Mouse (Mus musculus): ENCODE data around the gene Ncoa3.

Ncoa3 gene

DNA sequence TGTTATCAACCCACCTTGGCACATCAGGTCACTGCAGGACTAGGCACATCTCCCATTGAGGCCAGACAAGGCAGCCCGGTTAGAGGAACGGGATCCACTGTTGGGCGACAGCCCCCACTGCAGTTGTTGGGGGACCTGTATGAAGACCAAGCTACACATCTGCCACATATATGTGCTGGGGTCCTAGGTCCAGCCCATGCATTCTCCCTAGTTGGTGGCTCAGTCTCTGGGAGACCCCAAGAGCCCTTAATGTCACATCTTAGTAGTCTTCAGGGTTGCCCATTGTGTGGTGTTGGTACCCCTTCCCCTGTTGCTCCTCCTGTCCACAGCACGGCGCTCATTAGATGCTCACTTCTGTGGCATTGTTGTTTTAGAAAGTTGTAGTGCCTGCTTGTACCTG is 40.2 kb downstream of the Ncoa3 start:
- ATAC-seq (ENCODE audit: low TSS enrichment) = no peak

DNA sequence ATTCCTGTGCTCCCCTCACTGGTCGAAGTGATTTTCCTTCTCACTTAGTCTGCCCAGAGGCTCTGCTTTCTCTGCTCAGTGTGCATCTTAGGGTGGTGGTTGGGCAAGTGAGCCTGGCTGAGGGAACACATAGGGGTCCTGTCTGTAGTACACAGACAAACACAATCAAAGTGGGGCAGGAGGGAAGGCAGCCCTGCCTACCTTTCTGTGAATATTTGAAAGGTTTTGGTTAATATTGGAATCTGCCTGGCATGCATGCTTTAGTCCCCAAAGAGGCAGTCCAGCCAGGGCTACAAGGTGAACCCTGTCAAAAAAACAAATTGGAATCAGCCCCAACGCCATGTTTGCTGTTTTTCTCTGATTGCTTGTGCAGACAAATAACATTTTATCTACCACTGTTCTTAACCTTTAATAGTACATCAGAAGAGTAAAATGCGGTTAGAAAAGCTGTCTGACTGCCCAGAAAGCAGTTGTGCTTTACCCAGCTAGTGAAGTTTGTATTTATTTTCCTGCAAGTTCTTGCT is 42.6 kb downstream of the Ncoa3 start:
- ATAC-seq (ENCODE audit: low TSS enrichment) = no peak

DNA sequence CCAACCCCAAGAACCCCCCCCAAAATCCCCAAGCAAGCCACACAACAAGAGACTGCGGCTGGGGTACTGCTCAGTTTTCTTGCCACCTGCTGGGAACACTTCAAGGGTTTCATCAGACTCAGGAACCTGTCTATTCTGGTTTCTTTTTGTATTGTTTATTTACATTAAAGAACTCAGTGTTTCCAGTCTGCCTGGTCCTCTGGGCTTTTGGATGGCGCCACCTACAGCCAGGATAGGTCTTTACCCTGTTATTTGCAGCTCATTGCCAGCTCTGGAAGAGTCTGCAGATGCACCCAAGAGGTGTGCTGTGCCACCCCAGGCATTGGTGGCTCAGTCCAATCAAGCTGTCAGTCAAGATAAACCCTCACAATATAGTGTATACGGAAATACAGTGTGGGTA is 43.3 kb downstream of the Ncoa3 start:
- ATAC-seq (ENCODE audit: low TSS enrichment) = no peak

DNA sequence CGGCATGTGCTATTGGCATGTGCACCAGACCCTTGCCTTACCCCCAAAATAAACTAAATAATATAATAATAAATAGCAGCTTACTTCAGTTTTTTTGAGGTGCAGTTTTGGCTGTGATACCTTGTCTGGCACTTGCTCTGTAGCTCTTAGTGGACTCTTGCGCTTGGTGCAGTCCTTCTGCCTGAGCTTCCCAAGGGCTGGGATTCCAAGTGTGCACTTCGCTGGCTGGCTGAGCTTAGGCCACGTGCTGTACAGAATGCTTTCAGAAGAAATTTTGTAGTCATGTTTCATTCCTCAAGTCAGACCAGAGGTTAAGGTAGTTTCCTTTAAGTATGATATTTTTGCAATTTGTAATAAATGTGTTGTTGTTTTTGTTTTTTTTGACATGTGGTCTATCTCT is 47.2 kb downstream of the Ncoa3 start:
- ATAC-seq (ENCODE audit: low TSS enrichment) = no peak

DNA sequence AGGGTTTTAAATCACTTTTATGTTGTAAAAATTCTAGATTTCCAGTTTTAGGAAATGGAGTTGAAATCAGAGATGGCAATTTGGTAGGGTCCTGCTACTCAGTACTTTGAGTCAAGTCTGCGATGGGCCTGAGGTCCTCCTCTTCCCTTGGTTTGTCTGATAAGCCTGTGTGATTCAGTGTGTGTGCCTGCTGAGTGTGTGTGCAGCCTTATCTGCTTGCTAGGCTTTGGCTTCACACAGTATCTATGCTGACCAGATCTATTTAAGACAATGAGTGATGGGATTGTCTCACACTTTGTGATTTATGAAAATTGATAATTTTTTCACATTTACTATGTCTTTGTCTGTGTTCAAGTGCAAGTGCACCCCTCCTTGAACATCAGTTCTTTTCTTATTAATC is 50.1 kb downstream of the Ncoa3 start:
- no peak for ATAC-seq (ENCODE audit: low TSS enrichment)

DNA sequence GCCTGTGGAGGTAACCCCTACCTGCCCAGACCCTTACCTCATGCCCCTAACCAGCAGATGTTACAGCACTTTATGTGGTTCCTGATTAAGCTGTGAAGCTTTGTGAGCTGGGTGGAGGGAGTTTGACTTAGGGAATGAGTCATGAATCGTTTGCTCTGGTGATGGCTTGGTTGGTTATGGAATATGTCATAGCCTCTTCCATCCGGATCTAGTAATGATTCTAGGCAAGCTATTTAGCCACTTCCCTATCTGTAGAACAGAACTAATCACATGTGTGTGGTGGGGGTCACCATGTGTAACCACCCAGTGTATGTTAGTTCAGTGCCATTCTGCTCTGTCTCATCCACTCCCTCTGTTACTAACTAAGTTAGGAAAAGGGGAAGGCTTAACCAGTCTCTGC is 52.6 kb downstream of the Ncoa3 start:
- 0 out of 2 replicates have a peak, but pooled peaks have one; percentile 18 for ATAC-seq (ENCODE audit: low TSS enrichment)

DNA sequence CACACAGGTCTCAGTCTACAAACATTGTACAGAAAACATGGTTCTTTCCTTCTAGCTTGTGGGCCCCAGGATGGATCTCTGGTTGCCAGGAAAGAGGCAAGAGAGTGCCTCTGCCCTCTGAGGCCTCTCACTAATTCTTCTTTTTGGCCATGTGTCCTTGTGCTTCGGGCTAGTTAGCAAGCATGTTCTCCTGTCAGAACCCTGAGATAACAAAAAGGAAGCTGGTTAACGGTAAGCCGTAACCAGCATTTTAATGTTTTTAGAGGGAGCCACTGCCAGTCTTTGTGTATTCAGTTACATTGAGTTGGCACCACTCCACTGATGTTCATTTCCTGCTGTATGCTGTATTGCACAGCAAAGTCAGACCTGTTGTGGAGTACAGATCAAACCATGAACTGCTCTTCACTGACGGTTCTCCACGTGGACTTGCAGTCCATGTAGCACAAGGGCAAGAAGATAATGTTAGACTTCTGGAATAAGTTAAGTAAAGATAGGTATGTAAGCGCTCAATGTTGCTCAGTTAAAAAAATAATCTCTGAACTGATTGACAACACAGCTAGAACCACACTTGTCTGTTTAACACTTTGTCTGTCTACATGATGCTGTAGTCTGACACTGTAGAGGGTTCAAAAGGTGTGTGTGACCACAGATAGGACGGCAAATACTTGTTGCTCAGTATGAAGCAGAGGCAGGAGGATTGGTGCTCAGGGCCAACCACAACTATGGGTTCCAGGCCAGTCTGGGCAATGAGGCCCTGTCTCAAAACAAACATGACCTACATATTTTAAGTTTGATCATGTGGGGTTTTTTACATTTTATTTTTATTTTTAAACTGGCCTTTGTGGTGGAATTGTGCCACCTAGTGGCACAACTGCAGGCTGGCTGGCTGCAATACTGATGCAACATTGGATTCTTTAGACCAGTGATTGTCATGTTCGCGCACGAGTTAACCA is 53.4 kb downstream of the Ncoa3 start:
- no peak for ATAC-seq (ENCODE audit: low TSS enrichment)

DNA sequence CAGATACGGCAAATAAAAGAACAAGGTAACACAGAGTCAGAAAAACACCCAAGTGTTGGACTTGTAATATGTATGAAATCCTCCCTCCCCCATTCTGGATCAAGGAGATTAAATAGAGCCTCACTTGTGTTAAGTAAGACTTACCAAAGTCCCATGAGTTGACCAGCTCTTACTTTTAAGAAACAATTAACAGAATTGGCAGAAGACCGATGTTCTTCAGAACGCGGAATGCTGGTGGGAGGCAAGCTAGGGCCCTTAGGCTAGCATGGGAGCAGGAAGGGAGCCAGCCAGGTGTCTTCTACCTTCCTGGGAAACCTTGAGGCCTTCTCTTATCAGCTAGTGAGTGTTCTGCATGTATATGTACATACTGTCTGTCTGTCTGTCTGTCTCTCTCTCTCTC is 55.5 kb downstream of the Ncoa3 start:
- ATAC-seq (ENCODE audit: low TSS enrichment) = no peak

DNA sequence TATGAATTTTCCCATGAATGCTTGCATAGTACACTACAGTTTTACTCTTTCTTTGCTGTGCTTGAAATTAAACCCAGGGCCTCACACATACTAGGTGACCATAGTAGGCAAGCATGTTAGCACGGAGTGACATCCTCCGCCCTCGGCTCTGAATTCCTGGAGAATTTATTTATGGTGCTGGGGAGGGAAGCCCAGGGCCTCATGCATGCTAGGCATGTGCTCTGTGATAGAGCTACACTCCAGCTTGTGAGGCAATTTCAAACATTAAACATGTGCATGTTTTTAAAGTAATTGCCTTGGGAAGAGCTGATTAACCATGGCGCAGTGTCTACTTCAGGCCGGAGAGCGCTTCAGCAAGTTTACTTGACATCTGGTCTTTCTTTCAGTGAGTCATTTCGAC is 56.4 kb downstream of the Ncoa3 start:
- no peak for ATAC-seq (ENCODE audit: low TSS enrichment)

DNA sequence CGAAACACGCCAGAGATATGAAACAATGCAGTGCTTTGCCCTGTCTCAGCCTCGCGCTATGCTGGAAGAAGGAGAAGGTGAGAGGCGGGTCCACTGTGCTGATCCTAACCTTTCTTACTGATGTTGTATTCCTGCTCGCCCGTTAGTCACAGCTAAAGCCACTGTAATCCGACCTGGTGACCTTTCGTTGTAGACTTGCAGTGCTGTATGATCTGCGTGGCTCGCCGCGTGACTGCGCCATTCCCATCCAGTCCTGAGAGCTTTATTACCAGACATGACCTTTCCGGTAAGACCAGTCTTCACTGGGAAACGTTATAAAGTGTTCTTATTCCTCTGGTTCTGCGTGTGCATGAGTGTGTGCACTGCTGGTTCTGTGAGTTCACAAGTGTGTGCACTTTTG is 59.0 kb downstream of the Ncoa3 start:
- ATAC-seq (ENCODE audit: low TSS enrichment) = no peak

DNA sequence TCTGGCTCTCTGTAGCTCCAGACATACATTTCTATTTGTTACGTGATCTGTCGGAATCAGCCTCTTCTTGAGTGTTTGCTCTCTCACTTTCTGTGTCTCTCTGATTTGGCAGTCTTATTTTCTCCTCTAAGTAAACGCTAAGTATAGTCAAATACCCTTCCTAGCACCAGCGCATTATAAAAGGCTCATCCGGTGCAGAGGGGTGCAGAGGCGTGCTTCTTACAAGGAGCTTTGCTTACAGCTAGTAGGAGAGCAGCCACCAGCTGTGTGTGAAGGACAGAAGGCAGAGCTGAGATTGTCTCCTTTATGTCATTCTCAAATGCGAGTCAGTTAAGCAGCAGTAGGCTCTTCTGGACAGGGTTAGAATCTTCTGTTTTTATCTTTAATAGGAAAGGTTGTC is 59.5 kb downstream of the Ncoa3 start:
- ATAC-seq (ENCODE audit: low TSS enrichment) = peak; percentile 94

DNA sequence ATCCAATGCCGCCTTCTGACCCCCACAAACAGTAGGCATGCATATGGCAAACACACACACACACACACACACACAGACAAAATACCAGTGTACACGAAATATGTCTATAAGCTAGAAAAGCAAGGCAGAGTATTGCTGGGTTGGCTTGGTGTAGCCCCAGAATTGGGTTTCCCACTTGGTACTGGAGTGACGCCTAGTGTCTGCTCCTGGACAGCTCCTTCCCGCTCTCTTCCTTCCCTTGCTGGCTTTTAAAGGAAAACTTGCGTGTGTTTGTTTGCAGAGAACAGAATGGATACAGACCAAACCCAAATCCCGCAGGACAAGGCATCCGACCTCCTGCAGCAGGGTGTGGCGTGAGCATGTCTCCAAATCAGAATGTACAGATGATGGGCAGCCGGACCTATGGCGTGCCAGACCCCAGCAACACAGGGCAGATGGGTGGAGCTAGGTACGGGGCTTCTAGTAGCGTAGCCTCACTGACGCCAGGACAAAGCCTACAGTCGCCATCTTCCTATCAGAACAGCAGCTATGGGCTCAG is 61.6 kb downstream of the Ncoa3 start:
- no peak for ATAC-seq (ENCODE audit: low TSS enrichment)

DNA sequence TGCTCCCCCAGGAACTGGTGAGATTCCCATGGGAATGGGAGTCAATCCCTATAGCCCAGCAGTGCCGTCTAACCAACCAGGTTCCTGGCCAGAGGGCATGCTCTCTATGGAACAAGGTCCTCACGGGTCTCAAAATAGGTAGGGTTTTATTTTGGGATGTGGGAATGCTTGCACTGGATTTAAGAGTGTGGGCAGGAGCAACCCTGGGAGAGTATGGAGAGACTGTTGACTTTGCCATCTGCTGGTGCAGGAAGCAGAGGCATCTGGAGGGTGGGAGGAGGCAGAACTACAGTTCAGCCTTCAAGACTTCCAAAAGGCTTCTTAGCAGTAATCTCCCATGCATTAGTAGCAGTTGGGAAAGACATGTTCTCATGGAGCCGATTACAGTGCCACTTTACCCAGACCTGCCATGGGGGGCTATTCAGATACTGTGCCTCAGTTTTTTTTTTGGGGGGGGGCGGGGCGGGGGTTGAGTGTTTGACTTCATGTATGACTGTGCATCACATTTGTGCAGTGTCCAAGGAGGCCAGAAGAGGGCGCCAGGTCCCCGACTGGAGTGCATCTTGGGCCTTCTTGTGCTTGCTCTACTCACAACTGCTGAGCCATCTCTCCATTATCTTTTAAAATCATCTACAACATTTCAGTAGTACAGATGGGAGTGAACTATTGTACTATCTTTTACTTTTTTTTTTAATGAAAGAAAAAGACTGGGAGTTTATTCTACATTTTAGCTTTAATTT is 67.4 kb downstream of the Ncoa3 start:
- ATAC-seq (ENCODE audit: low TSS enrichment) = peak; percentile 95

DNA sequence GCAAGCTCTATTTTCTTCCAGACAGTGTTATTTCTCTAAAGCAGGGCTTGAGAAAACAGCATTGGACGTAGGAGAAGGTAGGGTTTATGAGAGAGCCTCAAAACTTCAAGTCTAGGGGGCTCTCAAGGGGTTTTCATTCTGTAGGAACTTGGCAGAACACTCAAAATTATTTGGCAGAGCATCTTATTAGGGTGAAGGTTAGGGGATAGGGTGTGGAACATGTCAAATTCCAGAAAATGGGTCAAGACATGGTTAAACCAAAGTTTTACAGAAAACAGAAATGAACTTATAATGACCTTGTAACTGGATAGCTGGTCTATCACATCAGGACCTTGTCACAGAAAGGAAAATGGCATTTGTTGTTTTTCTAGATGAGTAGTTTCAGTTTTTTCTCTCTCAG is 69.6 kb downstream of the Ncoa3 start:
- ATAC-seq (ENCODE audit: low TSS enrichment) = no peak

DNA sequence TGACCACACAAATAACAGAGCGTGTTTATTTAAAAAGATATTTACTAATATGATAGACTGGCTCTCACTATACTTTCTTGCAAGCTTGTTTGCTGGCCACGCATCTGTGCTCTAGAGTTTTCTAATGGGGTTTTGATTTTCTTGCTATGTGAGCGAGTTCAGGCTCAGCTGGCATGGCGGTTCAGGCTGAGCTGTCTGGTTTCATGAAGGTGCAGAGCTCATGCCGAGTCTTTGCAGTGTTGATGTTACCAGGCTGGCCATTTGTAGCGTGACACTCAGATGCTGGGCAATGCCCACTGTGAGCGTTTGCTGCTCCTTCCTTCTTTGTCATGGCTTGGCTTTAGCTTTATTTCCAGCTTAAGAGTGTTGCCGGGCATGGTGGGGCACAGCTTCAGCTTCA is 70.0 kb downstream of the Ncoa3 start:
- ATAC-seq (ENCODE audit: low TSS enrichment) = no peak

DNA sequence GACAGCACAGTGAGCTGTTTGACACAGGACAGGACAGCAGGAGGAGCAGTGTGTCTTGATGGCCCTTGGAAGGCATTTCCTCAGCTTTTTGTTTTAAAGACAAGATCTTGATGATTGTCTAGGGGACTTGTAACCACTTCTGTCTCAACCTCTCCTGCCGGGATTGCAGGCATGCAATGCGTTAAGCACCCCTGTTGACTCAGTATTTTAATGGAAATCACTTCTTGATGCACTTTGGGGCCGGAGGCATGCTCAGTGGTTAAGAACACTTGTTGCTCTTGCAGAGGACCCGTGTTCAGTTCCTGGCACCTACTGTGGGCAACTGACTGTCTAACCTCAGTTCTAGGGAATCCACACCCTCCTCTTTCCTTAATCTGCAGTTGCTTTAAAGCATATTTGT is 74.0 kb downstream of the Ncoa3 start:
- ATAC-seq (ENCODE audit: low TSS enrichment) = no peak

DNA sequence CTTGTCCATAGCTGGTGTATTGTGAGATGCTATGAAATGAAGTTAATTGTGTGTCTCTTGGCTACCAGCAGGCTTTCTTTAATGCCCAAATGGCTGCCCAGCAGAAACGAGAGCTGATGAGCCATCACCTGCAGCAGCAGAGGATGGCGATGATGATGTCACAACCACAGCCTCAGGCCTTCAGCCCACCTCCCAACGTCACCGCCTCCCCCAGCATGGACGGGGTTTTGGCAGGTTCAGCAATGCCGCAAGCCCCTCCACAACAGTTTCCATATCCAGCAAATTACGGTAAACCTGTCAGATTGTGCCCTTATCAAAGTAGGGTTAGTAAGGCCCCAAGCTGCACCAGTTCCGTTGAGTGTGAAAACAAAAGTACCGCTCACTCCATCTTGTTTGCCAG is 75.8 kb downstream of the Ncoa3 start:
- ATAC-seq (ENCODE audit: low TSS enrichment) = no peak

DNA sequence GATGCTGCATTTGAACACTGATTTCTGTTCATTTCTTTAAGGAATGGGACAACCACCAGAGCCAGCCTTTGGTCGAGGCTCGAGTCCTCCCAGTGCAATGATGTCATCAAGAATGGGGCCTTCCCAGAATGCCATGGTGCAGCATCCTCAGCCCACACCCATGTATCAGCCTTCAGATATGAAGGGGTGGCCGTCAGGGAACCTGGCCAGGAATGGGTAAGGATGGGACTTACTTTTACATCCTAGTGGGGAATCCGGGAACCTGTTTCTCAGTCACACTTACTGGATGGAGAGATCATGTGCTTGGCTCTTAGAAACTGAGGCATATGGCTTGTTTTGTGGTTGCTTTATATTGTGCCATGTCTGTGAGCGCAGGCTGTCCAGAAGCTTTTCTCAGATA is 76.7 kb downstream of the Ncoa3 start:
- ATAC-seq (ENCODE audit: low TSS enrichment) = 0 out of 2 replicates have a peak, but pooled peaks have one; percentile 20

DNA sequence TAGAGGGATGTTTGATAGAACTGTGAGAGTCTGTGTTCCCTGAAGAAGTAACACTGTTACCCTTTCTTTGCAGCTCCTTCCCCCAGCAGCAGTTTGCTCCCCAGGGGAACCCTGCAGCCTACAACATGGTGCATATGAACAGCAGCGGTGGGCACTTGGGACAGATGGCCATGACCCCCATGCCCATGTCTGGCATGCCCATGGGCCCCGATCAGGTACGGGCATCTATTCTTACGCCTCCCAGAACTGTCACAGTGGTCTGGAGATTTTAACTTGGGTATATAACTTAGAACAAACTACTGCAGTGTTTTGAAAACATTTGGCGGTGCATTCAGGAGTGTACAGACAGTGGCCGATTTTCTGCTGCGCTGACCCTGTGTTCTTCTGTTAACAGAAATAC is 77.3 kb downstream of the Ncoa3 start:
- ATAC-seq (ENCODE audit: low TSS enrichment) = no peak

DNA sequence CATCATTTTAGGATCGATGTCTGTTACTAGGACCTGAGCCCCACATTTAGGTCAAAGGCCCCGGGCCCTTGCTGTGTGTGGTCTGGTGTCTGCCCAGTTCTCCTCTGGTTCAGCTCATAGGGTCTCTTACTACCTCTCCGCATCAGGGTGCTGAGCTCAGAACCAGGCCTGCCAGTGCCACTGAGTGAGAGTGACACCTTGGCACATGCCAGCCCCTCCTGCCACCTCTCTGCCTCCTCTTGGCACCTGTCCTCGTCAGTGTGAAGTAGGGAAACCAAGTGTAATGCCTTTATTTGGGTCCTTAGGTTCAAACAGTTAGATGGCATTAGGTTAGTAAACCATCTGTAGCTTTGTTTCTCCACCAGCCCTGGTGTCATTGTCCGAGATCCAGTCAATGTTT is 79.0 kb downstream of the Ncoa3 start:
- no peak for ATAC-seq (ENCODE audit: low TSS enrichment)

DNA sequence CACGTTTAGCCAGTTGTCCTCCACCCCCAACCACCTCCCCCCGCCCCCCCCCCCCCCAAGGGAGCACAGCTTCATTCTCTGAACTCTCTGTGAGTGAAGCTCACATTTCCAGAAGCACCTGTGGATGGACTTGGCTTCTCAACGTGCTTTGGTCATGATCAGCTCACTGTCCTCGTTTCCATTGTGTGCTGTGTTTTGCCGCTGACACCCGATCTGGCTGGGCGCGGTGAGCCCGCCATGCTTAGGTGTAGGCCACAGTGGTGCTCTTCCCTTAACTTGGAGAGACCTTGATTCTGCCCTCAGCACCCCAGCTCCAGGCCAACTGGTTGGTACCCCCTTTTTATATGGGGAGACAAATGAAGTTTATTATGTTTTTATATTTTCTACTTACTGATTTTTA is 79.5 kb downstream of the Ncoa3 start:
- no peak for ATAC-seq (ENCODE audit: low TSS enrichment)

DNA sequence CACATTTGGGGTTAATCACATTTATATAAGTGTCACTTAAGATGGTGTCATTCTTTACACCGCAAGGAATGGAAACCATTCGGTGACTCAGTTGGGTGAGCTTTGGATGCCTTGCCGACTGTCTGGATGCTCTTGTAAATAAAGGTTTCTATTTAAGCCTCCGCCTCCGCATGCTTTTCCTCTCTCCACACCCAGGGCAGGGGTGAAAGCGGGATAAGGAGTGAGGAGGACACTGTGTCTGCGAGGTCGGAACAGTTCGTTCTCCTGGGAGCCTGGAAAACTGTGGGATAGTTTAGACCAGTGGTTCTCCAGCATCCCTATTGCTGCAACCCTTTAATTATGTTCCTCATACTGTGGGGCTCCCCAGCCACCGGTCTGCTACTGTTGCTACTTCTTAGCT is 80.6 kb downstream of the Ncoa3 start:
- 0 out of 2 replicates have a peak, but pooled peaks have one; percentile 14 for ATAC-seq (ENCODE audit: low TSS enrichment)

DNA sequence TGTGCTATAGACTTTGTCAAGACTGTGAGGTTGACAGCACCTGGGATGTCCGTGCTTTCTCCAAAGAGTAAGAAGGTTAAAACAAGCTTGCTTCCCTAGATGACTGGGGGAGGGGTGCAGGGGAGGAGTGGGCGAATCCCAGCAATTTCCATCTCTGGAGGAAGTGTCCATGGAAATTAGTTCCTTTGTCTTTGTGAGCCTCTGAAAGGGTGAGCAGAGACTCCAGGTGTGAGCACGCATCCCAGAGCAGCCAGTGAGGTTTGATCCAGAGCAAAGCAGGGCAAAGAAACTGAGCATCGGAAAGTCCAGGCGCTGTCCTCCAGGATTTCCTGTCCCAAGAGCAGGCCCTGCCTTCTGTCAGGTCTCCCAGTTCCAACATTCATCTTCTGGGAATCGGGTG is 81.9 kb downstream of the Ncoa3 start:
- ATAC-seq (ENCODE audit: low TSS enrichment) = no peak

Data from frontal cortex, adult (tissue).